Mouse (Mus musculus) intestine, embryonic 15.5 days (tissue): ENCODE data around the gene Eif4e2. TPM values are rescaled to one million over a fixed set of nuclear protein-coding genes. Genes with fewer than 3 reads are reported as not detected.

Source experiments
- ATAC-seq: fragments of 200-750 bp; cut with Nextera tagmentation; 2 replicates; pipeline ENCODE4 v1.8.0; 2017; ENCODE audit warnings: moderate TSS enrichment, moderate library complexity
- H3K27ac ChIP-seq: fragments of 300-500 bp; sonication (generic); 2 replicates; pipeline ENCODE4 v1.5.1; 2015; ENCODE audit warnings: mild to moderate bottlenecking, inconsistent platforms
- H3K27me3 ChIP-seq: fragments of 300-500 bp; sonication (generic); replicated peaks from 2 replicates; pipeline ENCODE4 v1.6.1; 2015; ENCODE audit warnings: inconsistent platforms
- H3K36me3 ChIP-seq: fragments of 300-500 bp; sonication (generic); 2 replicates; pipeline ENCODE4 v1.6.1; 2015; ENCODE audit warnings: inconsistent platforms
- H3K4me1 ChIP-seq: fragments of 300-500 bp; sonication (generic); replicated peaks from 2 replicates; pipeline ENCODE4 v1.6.1; 2015; ENCODE audit warnings: inconsistent platforms
- H3K4me2 ChIP-seq: fragments of 300-500 bp; sonication (generic); replicated peaks from 2 replicates; pipeline ENCODE4 v1.6.1; 2015; ENCODE audit warnings: mild to moderate bottlenecking, inconsistent platforms
- H3K4me3 ChIP-seq: fragments of 300-500 bp; sonication (generic); replicated peaks from 2 replicates; pipeline ENCODE4 v1.5.1; 2015; ENCODE audit warnings: inconsistent platforms
- H3K9ac ChIP-seq: fragments of 300-500 bp; sonication (generic); 2 replicates; pipeline ENCODE4 v1.6.1; 2015; ENCODE audit warnings: inconsistent platforms
- H3K9me3 ChIP-seq: fragments of 300-500 bp; sonication (generic); 2 replicates; pipeline ENCODE4 v1.6.1; 2016; ENCODE audit warnings: inconsistent platforms
- WGBS: fragments of 180-500 bp; shearing (Covaris S2); methylation state at CpG from one replicate; pipeline ENCODE4 v1.1.7; 2015; 5-methylcytosine and 5-hydroxymethylcytosine counted together
- polyA plus RNA-seq: library from polyadenylated mRNA; unstranded; fragments of >200 nt; fragmentation: Nextera tagmentation; extraction: Ambion mirVana; gene quantifications from 2 replicates; pipeline ENCODE4 v1.2.1, GENCODE M21; 2015

The Eif4e2 gene
- polyA plus RNA-seq, 1 experiment from 2014 or later, result 170 TPM

DNA sequence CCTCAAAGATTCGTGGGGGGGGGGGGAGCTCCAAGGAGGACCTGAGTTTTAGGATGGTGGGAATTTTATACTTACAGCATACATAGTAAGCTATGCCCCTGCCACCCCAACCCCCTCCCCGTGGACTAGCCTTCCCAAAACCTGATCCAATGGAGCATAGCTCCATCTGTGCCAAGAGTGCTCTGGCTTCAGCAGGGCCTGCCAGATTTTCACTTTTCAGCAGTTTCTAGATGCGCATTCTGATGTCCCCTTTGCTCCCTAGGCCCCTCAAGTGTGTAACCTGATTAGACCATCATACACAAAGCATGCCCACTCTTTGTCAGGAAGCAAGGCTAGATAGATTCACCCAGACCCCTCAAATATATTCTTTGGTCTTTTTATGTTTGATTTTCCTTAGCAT is 56.5 kb downstream of the Eif4e2 start:
- 43% methylated on average over 3 of the region's 3 CpGs for WGBS
- H3K27ac ChIP-seq, result no peak overlapping the region

GRCm38 (mm10) chr1:87270641-87271467 is 57.1 kb downstream of the Eif4e2 start:
- Histone ChIP-seq H3K36me3 (no peaks in the 10 kb centered on the region), H3K4me3 (no peak overlapping the region), H3K4me2 (peak overlapping the region; percentile 24; the same call in 1 of the 2 replicates), H3K4me1 (peaks cover 8% of the 10 kb centered on the region), H3K9me3 (no peaks in the 10 kb centered on the region), H3K9ac (no peak overlapping the region), H3K27ac (0 out of 2 replicates have a peak overlapping the region, but pooled peaks have one; percentile 36), H3K27me3 (peaks cover 20% of the 10 kb centered on the region)
- ATAC-seq, result peak; percentile 68
- WGBS, result 23% methylated on average over 20 of the region's 20 CpGs

More for the DNA sequence above, 56.5 kb downstream of the Eif4e2 start:
- H3K4me3 ChIP-seq, result no peak overlapping the region
- H3K36me3 ChIP-seq, result no peaks in the 10 kb centered on the region
- H3K4me2 ChIP-seq, result no peak overlapping the region
- H3K9ac ChIP-seq, result no peak overlapping the region
- H3K4me1 ChIP-seq, result peaks cover 13% of the 10 kb centered on the region
- no peak for ATAC-seq
- H3K27me3 ChIP-seq, result peaks cover 27% of the 10 kb centered on the region
- H3K9me3 ChIP-seq, result no peaks in the 10 kb centered on the region

GRCm38 (mm10) chr1:87271596-87271995 is 57.9 kb downstream of the Eif4e2 start:
- H3K4me3 ChIP-seq, result no peak overlapping the region
- H3K9ac ChIP-seq, result no peak overlapping the region
- ATAC-seq, result no peak
- H3K4me1 ChIP-seq, result peaks cover 6% of the 10 kb centered on the region
- H3K27ac ChIP-seq, result no peak overlapping the region
- no peaks in the 10 kb centered on the region for H3K36me3 ChIP-seq
- H3K4me2 ChIP-seq, result no peak overlapping the region
- no peaks in the 10 kb centered on the region for H3K9me3 ChIP-seq
- 79% methylated on average over 1 of the region's 1 CpGs for WGBS
- peaks cover 13% of the 10 kb centered on the region for H3K27me3 ChIP-seq

DNA sequence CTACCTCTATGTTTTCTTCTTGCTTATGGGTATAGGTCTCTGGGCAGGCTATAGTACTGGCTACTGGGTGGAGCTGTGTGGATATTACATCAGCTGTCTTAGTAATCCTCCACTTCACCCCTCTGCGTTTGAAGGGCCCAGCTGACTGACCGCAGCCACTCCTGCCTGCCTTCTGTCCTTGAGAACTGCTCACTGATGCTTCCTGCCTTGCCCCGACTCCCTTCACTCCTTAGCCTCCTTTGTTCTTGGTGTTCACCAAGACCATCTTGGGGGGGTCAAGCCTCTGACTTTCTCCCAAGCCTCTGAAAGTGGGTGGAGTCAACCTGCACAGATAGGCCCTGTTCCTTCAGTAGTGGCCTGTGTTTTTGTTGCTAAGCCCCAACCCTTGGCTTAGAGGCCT is 58.7 kb downstream of the Eif4e2 start:
- Histone ChIP-seq H3K27me3 (peaks cover 9% of the 10 kb centered on the region), H3K9ac (no peak overlapping the region), H3K9me3 (no peaks in the 10 kb centered on the region), H3K4me2 (no peak overlapping the region), H3K36me3 (no peaks in the 10 kb centered on the region), H3K4me3 (no peak overlapping the region), H3K27ac (no peak overlapping the region), H3K4me1 (peaks cover 6% of the 10 kb centered on the region)
- ATAC-seq, result no peak
- WGBS, result 57% methylated on average over 3 of the region's 3 CpGs

- H3K4me3 ChIP-seq, result no peak overlapping the region
- no peaks in the 10 kb centered on the region for H3K9me3 ChIP-seq
- H3K4me1 ChIP-seq, result peaks cover 6% of the 10 kb centered on the region
- no peak overlapping the region for H3K9ac ChIP-seq
- WGBS, result 61% methylated on average over 3 of the region's 3 CpGs
- H3K4me2 ChIP-seq, result no peak overlapping the region
- peaks cover 3% of the 10 kb centered on the region for H3K27me3 ChIP-seq
- ATAC-seq, result no peak
- no peak overlapping the region for H3K27ac ChIP-seq
- H3K36me3 ChIP-seq, result no peaks in the 10 kb centered on the region
Measured at GRCm38 (mm10) chr1:87273514-87273942, 59.8 kb downstream of the Eif4e2 start.

GRCm38 (mm10) chr1:87274134-87274533 is 60.4 kb downstream of the Eif4e2 start:
- Histone ChIP-seq H3K9ac (no peak overlapping the region), H3K9me3 (no peaks in the 10 kb centered on the region), H3K4me1 (peaks cover 6% of the 10 kb centered on the region), H3K4me2 (no peak overlapping the region), H3K27ac (no peak overlapping the region), H3K4me3 (no peak overlapping the region), H3K36me3 (no peaks in the 10 kb centered on the region), H3K27me3 (no peaks in the 10 kb centered on the region)
- WGBS, result 71% methylated on average over 4 of the region's 4 CpGs
- no peak for ATAC-seq

- peaks cover 6% of the 10 kb centered on the region for H3K4me1 ChIP-seq
- H3K36me3 ChIP-seq, result no peaks in the 10 kb centered on the region
- H3K4me2 ChIP-seq, result no peak overlapping the region
- no peaks in the 10 kb centered on the region for H3K27me3 ChIP-seq
- H3K4me3 ChIP-seq, result no peak overlapping the region
- no peaks in the 10 kb centered on the region for H3K9me3 ChIP-seq
- no peak overlapping the region for H3K9ac ChIP-seq
- no peak overlapping the region for H3K27ac ChIP-seq
- no peak for ATAC-seq
- 91% methylated on average over 12 of the region's 12 CpGs for WGBS
Measured at GRCm38 (mm10) chr1:87275151-87275550, 61.4 kb downstream of the Eif4e2 start.

- no peak for ATAC-seq
- H3K4me1 ChIP-seq, result peaks cover 1% of the 10 kb centered on the region; the same call in 1 of the 2 replicates
- no peaks in the 10 kb centered on the region for H3K27me3 ChIP-seq
- no peak overlapping the region for H3K27ac ChIP-seq
- H3K4me2 ChIP-seq, result no peak overlapping the region
- no peaks in the 10 kb centered on the region for H3K9me3 ChIP-seq
- H3K9ac ChIP-seq, result no peak overlapping the region
- H3K4me3 ChIP-seq, result no peak overlapping the region
- WGBS, result 67% methylated on average over 2 of the region's 2 CpGs
- no peaks in the 10 kb centered on the region for H3K36me3 ChIP-seq
Measured at GRCm38 (mm10) chr1:87276056-87276455, 62.3 kb downstream of the Eif4e2 start.

GRCm38 (mm10) chr1:87280281-87280680 is 66.6 kb downstream of the Eif4e2 start:
- H3K4me2 ChIP-seq, result no peak overlapping the region
- no peaks in the 10 kb centered on the region for H3K4me1 ChIP-seq
- no peaks in the 10 kb centered on the region for H3K27me3 ChIP-seq
- no peaks in the 10 kb centered on the region for H3K36me3 ChIP-seq
- 72% methylated on average over 5 of the region's 5 CpGs for WGBS
- H3K27ac ChIP-seq, result no peak overlapping the region
- H3K9ac ChIP-seq, result no peak overlapping the region
- H3K9me3 ChIP-seq, result no peaks in the 10 kb centered on the region
- H3K4me3 ChIP-seq, result no peak overlapping the region
- no peak for ATAC-seq

DNA sequence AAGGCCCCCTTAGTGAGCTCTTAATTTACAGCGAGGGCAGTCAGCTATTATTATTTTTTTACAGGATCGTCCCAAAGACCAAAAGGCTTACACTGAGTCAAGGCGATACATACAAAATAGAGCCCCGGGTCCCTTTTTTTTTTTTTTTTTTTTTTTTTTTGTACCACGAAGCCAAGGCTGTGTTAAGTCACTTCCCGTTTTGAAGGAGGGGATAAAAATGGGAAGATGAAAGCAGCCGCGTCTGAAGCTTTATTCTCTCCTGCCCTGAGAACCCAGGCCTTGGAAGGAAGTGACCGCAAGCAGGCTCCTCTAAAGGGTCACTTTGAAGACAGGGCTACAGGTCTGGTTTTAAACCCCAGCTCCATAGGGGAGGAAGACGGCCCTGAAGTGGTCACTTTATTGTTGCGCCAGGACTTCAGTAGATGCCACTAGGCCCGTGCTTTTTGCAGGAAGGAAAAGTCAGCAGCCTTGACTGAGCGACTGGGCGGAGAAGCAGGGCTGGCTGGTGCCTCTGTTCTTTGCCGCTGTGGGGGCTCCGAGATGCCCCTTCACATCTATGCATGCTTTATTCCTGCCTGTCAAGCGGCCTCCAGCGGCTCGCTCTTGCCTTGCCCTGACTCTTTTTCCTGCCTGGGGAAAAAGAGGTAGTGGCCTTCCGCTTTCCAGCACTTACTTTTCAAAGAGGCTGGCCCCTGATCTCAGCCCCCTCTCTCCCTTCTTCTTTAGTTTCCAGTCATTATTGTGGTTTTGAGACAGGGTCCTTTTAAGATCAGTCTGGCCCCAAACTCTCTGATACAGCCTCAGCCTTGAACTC is 68.1 kb downstream of the Eif4e2 start:
- ATAC-seq, result no peak
- no peaks in the 10 kb centered on the region for H3K36me3 ChIP-seq
- WGBS, result 37% methylated on average over 20 of the region's 20 CpGs
- no peaks in the 10 kb centered on the region for H3K27me3 ChIP-seq
- no peak overlapping the region for H3K4me3 ChIP-seq
- H3K4me2 ChIP-seq, result peak overlapping the region; percentile 22; the same call in 1 of the 2 replicates
- H3K9ac ChIP-seq, result no peak overlapping the region
- H3K27ac ChIP-seq, result no peak overlapping the region
- no peaks in the 10 kb centered on the region for H3K4me1 ChIP-seq
- no peaks in the 10 kb centered on the region for H3K9me3 ChIP-seq

DNA sequence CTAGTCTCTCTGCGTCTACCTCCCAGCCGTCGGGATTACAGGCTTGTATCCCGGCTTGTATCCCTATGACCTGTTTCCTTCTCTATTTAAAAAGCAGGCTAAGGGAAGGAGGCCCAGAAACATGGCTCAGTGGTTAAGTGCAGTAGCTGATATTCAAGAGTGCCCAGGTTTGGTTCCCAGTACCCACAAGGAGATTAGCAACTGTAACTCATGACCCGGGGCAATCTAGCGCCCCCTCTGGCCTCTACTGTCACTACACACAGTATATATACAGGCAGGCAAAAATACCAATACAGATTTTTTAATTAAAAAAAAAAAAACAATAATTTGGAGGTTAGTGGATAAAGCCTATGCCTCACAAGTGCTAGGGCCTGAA is 68.7 kb downstream of the Eif4e2 start:
- Histone ChIP-seq H3K27me3 (no peaks in the 10 kb centered on the region), H3K27ac (no peak overlapping the region), H3K4me2 (no peak overlapping the region), H3K4me1 (no peaks in the 10 kb centered on the region), H3K4me3 (no peak overlapping the region), H3K9me3 (no peaks in the 10 kb centered on the region), H3K36me3 (no peaks in the 10 kb centered on the region), H3K9ac (no peak overlapping the region)
- ATAC-seq, result no peak
- WGBS, result 66% methylated on average over 6 of the region's 6 CpGs

- WGBS, result 80% methylated on average over 10 of the region's 10 CpGs
- no peak for ATAC-seq
- no peak overlapping the region for H3K27ac ChIP-seq
Measured at GRCm38 (mm10) chr1:87283410-87283960, 69.8 kb downstream of the Eif4e2 start.

More at GRCm38 (mm10) chr1:87283410-87283960, 69.8 kb downstream of the Eif4e2 start:
- H3K4me2 ChIP-seq, result no peak overlapping the region
- no peaks in the 10 kb centered on the region for H3K9me3 ChIP-seq
- H3K36me3 ChIP-seq, result no peaks in the 10 kb centered on the region
- no peaks in the 10 kb centered on the region for H3K27me3 ChIP-seq
- H3K9ac ChIP-seq, result no peak overlapping the region
- no peaks in the 10 kb centered on the region for H3K4me1 ChIP-seq
- no peak overlapping the region for H3K4me3 ChIP-seq
